Mouse (Mus musculus): Measurements from ENCODE around the gene Olfr1.

Gene Olfr1

GRCm38 (mm10) chr11:73399514-73399913, at the start of gene Olfr1:
Olfr1 (minus strand) TSS chr11:73399614.
- DNase-seq, result no peak

- DNase-seq, result no peak
Observed at GRCm38 (mm10) chr11:73428377-73428776, 29.0 kb upstream of the Olfr1 start, which contains the start of gene Olfr378. Olfr378 (minus strand) TSS chr11:73428477.

GRCm38 (mm10) chr11:73395374-73395773, 4.0 kb downstream of the Olfr1 start:
- no peak for DNase-seq

- no peak for DNase-seq
Observed at GRCm38 (mm10) chr11:73370946-73371345, 28.5 kb downstream of the Olfr1 start, which contains the start of gene Olfr376. Olfr376 (plus strand) TSS chr11:73371246.

- no peak for DNase-seq
Observed at GRCm38 (mm10) chr11:73350483-73350882, 48.9 kb downstream of the Olfr1 start, which contains the start of gene Olfr20. Olfr20 (plus strand) TSS chr11:73350783.

All from cerebellum, postnatal 10 days (tissue).